10 mouse cellular contexts compared by ENCODE assay signal in genomic region chr4:57140200-57140799, GRCm38 (mm10). TPM values are rescaled to one million over a fixed set of nuclear protein-coding genes. Genes with fewer than 3 reads are reported as not detected.
A peak's percentile ranks its signal among the peaks of the same experiment; 100 is the strongest.
DNase-seq lines count a peak whose midpoint lies in the region; ATAC-seq and TF ChIP-seq lines count a peak whose summit lies in the region.
"Had no signal": no experiment of that assay in that cellular context is flagged by ENCODE, and none has a peak within 500 bp of the region (broad histone marks: within the 10 kb centered on the region; RNA-seq: fewer than 3 reads in every experiment).

No protein-coding gene starts in this region.

- H3K36me3 ChIP-seq in hindbrain, embryonic 13.5 days: no peaks in the 10 kb centered on the region
- H3K36me3 ChIP-seq in hindbrain, embryonic 10.5 days: no peaks in the 10 kb centered on the region
- H3K36me3 ChIP-seq in hindbrain, embryonic 14.5 days (replicated peaks; ENCODE audit: control insufficient read depth, insufficient read depth): no peaks in the 10 kb centered on the region
- no peaks in the 10 kb centered on the region for H3K36me3 ChIP-seq in midbrain, postnatal 0 days (ENCODE audit: insufficient read depth, low read length)
- H3K36me3 ChIP-seq: liver, embryonic 15.5 days had no signal

- peak overlapping the region; percentile 8; the same call in 1 of the 2 replicates for H3K4me3 ChIP-seq in hindbrain, embryonic 13.5 days
- H3K4me3 ChIP-seq in hindbrain, embryonic 10.5 days: no peak overlapping the region
- H3K4me3 ChIP-seq in hindbrain, embryonic 14.5 days (replicated peaks; ENCODE audit: low read length): peak overlapping the region; percentile 66; the same call in 1 of the 2 replicates
- peak overlapping the region; percentile 15; the same call in 1 of the 2 replicates for H3K4me3 ChIP-seq in midbrain, postnatal 0 days (ENCODE audit: low read depth, low read length)
- H3K4me3 ChIP-seq: liver, embryonic 15.5 days had no signal

- H3K9me3 ChIP-seq in hindbrain, embryonic 13.5 days: no peaks in the 10 kb centered on the region
- H3K9me3 ChIP-seq in hindbrain, embryonic 10.5 days: no peaks in the 10 kb centered on the region
- H3K9me3 ChIP-seq in hindbrain, embryonic 14.5 days (ENCODE audit: control insufficient read depth, low read length): no peaks in the 10 kb centered on the region
- H3K9me3 ChIP-seq in midbrain, postnatal 0 days (ENCODE audit: low read length): no peaks in the 10 kb centered on the region
- H3K9me3 ChIP-seq: liver, embryonic 15.5 days had no signal

- peak overlapping the region; percentile 79 for H3K4me2 ChIP-seq in hindbrain, embryonic 13.5 days
- H3K4me2 ChIP-seq in hindbrain, embryonic 14.5 days (replicated peaks): peak overlapping the region; percentile 82
- H3K4me2 ChIP-seq in midbrain, postnatal 0 days (ENCODE audit: low read depth, low read length, poor library complexity, severe bottlenecking): peak overlapping the region; percentile 33

- no peak for ATAC-seq in hindbrain, embryonic 13.5 days (ENCODE audit: low FRiP score)
- ATAC-seq in hindbrain, embryonic 14.5 days (ENCODE audit: low FRiP score): no peak
- no peak for ATAC-seq in midbrain, postnatal 0 days (ENCODE audit: low FRiP score)

- no peak for TF ChIP-seq CTCF in midbrain, postnatal 0 days (IDR thresholded peaks at IDR 0.05)

- no peak overlapping the region; the same call in 1 of the 2 replicates for H3K27ac ChIP-seq in hindbrain, embryonic 13.5 days
- no peak overlapping the region for H3K27ac ChIP-seq in hindbrain, embryonic 10.5 days
- no peak overlapping the region for H3K27ac ChIP-seq in hindbrain, embryonic 14.5 days
- no peak overlapping the region for H3K27ac ChIP-seq in midbrain, postnatal 0 days (ENCODE audit: low read depth, low read length)
- H3K27ac ChIP-seq: liver, embryonic 15.5 days had no signal

- peaks cover 43% of the 10 kb centered on the region for H3K4me1 ChIP-seq in hindbrain, embryonic 13.5 days (replicated peaks)
- H3K4me1 ChIP-seq in hindbrain, embryonic 10.5 days (replicated peaks): peaks cover 43% of the 10 kb centered on the region
- peaks cover 24% of the 10 kb centered on the region for H3K4me1 ChIP-seq in hindbrain, embryonic 14.5 days (replicated peaks; ENCODE audit: control insufficient read depth, insufficient read depth, low read length)
- H3K4me1 ChIP-seq in midbrain, postnatal 0 days (ENCODE audit: insufficient read depth, low read length): peaks cover 7% of the 10 kb centered on the region

- DNase-seq in hindbrain, embryonic 10.5 days (ENCODE audit: low spot score): no peak
- DNase-seq in Muller cell, postnatal 12 days (ENCODE audit: inconsistent ontology term): peak; percentile 34
- no peak for DNase-seq in hindbrain, embryonic 14.5 days (ENCODE audit: low spot score)
- no peak for DNase-seq in midbrain, postnatal 0 days (ENCODE audit: low spot score)
- no peak for DNase-seq in thymus, postnatal 25 days
- no peak for DNase-seq in ovary, postnatal 14 days (ENCODE audit: low spot score)
- DNase-seq: kidney, adult 18-20 months; thymus, postnatal 36 days had no signal

- H3K9ac ChIP-seq in hindbrain, embryonic 13.5 days: 0 out of 2 replicates have a peak overlapping the region, but pooled peaks have one; percentile 24
- peak overlapping the region; percentile 13; the same call in 1 of the 2 replicates for H3K9ac ChIP-seq in hindbrain, embryonic 14.5 days
- H3K9ac ChIP-seq in midbrain, postnatal 0 days (replicated peaks; ENCODE audit: low read length, poor library complexity, severe bottlenecking): no peak overlapping the region
- H3K9ac ChIP-seq: liver, embryonic 15.5 days had no signal

- H3K27me3 ChIP-seq in hindbrain, embryonic 13.5 days: peaks cover 54% of the 10 kb centered on the region
- peaks cover 66% of the 10 kb centered on the region for H3K27me3 ChIP-seq in hindbrain, embryonic 10.5 days (ENCODE audit: insufficient read depth, poor library complexity, severe bottlenecking)
- peaks cover 15% of the 10 kb centered on the region; the same call in 1 of the 2 replicates for H3K27me3 ChIP-seq in hindbrain, embryonic 14.5 days (ENCODE audit: control insufficient read depth, insufficient read depth, low read length)
- H3K27me3 ChIP-seq in midbrain, postnatal 0 days (ENCODE audit: insufficient read depth, low read length): no peaks in the 10 kb centered on the region; the same call in 1 of the 2 replicates

- WGBS in hindbrain, embryonic 13.5 days: 25% methylated on average over 4 of the region's 4 CpGs
- 34% methylated on average over 4 of the region's 4 CpGs for WGBS in hindbrain, embryonic 10.5 days
- 34% methylated on average over 4 of the region's 4 CpGs for WGBS in hindbrain, embryonic 14.5 days
- WGBS in midbrain, postnatal 0 days: 24% methylated on average over 4 of the region's 4 CpGs

RNA-seq across cellular contexts. Expression of gene Epb41l4b, which starts 2.9 kb away (rescaled TPM):
- polyA plus RNA-seq in hindbrain, embryonic 13.5 days (2015; fragmentation: Nextera tagmentation; extraction: Ambion mirVana): 1.7 and 2.1 TPM in 2 replicates
- 0.65 and 0.92 TPM in 2 replicates for polyA plus RNA-seq in hindbrain, embryonic 10.5 days (2016; fragmentation: Nextera tagmentation; extraction: Ambion mirVana)
- 3.8 and 4.2 TPM in 2 replicates for polyA plus RNA-seq in hindbrain, embryonic 14.5 days (2014; fragmentation: Nextera tagmentation; extraction: Ambion mirVana)
- total RNA-seq in midbrain, postnatal 0 days (2014; rRNA removed): 12.3 and 14.9 TPM in 2 replicates
- 3.1 and 3.2 TPM in 2 replicates for polyA plus RNA-seq in midbrain, postnatal 0 days (2015; fragmentation: Nextera tagmentation; extraction: Ambion mirVana)
